Mouse (Mus musculus): ENCODE results near the gene Nfatc2.

- TF ChIP-seq CTCF (IDR thresholded peaks at IDR 0.05; ENCODE audit: low read depth, low read length), result no peak
- TF ChIP-seq POLR2A (IDR thresholded peaks at IDR 0.05; ENCODE audit: borderline replicate concordance, low read depth, low read length), result no peak
These were observed 26.6 kb upstream of the Nfatc2 start for GRCm38 (mm10) chr2:168627829-168628770.
